8 mouse cellular contexts compared by ENCODE assay signal in the genomic region with DNA sequence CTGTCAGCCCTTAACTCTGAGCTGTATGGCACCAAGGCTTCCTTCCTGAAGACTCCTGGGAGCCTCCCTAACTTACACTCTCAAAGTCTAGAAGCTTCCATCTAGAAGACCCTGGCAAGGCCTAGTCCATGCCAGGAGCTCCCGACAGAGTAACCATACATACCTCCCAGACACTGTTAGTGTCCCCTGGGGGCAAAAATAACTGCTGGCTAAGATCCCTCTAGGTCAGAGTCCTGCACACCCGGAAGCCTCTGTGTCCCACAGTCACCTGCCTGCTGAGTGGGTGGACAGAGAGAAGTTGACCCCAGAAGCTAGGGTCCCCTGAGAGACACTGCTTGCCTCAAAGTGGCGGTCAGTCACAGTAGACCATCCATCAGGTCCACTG. TPM values are rescaled to one million over a fixed set of nuclear protein-coding genes. Genes with fewer than 3 reads are reported as not detected.
A peak's percentile ranks its signal among the peaks of the same experiment; 100 is the strongest.
DNase-seq lines count a peak whose midpoint lies in the region; ATAC-seq and TF ChIP-seq lines count a peak whose summit lies in the region.

No protein-coding gene starts in this region.

- no peak overlapping the region for H3K4me3 ChIP-seq in forebrain, embryonic 11.5 days (ENCODE audit: low read depth, low read length)
- no peak overlapping the region for H3K4me3 ChIP-seq in forebrain, embryonic 16.5 days (replicated peaks; ENCODE audit: low read length)
- H3K4me3 ChIP-seq in lung, embryonic 15.5 days, result no peak overlapping the region
- H3K4me3 ChIP-seq in lung, adult 2 months (replicated peaks; ENCODE audit: extremely low read depth, low read depth, low read length), result no peak overlapping the region
- no peak overlapping the region for H3K4me3 ChIP-seq in hindbrain, embryonic 11.5 days (ENCODE audit: low read depth, low read length)
- no peak overlapping the region; the same call in 1 of the 2 replicates for H3K4me3 ChIP-seq in liver, embryonic 16.5 days (ENCODE audit: low read depth, low read length)

- no peak for TF ChIP-seq POLR2A in lung, adult 2 months (IDR thresholded peaks at IDR 0.05; ENCODE audit: borderline replicate concordance, extremely low read depth, low read depth, low read length)

- no peak overlapping the region for H3K9ac ChIP-seq in forebrain, embryonic 11.5 days (ENCODE audit: low read length)
- H3K9ac ChIP-seq in forebrain, embryonic 16.5 days (replicated peaks; ENCODE audit: low read depth, low read length), result no peak overlapping the region
- no peak overlapping the region for H3K9ac ChIP-seq in lung, embryonic 15.5 days
- no peak overlapping the region for H3K9ac ChIP-seq in hindbrain, embryonic 11.5 days (ENCODE audit: low read depth, low read length)
- peak overlapping the region; percentile 51 for H3K9ac ChIP-seq in liver, embryonic 16.5 days (ENCODE audit: low read depth, low read length)

- H3K27ac ChIP-seq in forebrain, embryonic 11.5 days (ENCODE audit: low read depth, low read length), result 0 out of 2 replicates have a peak overlapping the region, but pooled peaks have one; percentile 4
- H3K27ac ChIP-seq in forebrain, embryonic 16.5 days (ENCODE audit: low read length), result no peak overlapping the region
- peak overlapping the region; percentile 84 for H3K27ac ChIP-seq in lung, embryonic 15.5 days
- peak overlapping the region; percentile 49 for H3K27ac ChIP-seq in hindbrain, embryonic 11.5 days (ENCODE audit: low read depth, low read length)
- H3K27ac ChIP-seq in liver, embryonic 16.5 days (ENCODE audit: low read length), result peak overlapping the region; percentile 93

- DNase-seq in forebrain, embryonic 11.5 days (ENCODE audit: low spot score), result no peak
- DNase-seq in lung, adult 2 months, result no peak
- no peak for DNase-seq in hindbrain, embryonic 11.5 days (ENCODE audit: low spot score)
- DNase-seq in embryo, embryonic 9.5 days (ENCODE audit: extremely low spot score), result no peak
- DNase-seq in Muller cell, postnatal 12 days (ENCODE audit: inconsistent ontology term), result no peak

- H3K4me2 ChIP-seq in forebrain, embryonic 11.5 days (ENCODE audit: low read depth, low read length, severe bottlenecking), result no peak overlapping the region
- H3K4me2 ChIP-seq in forebrain, embryonic 16.5 days (ENCODE audit: low read length), result no peak overlapping the region
- no peak overlapping the region for H3K4me2 ChIP-seq in lung, embryonic 15.5 days
- H3K4me2 ChIP-seq in hindbrain, embryonic 11.5 days (replicated peaks; ENCODE audit: low read depth, low read length), result no peak overlapping the region
- peak overlapping the region; percentile 48 for H3K4me2 ChIP-seq in liver, embryonic 16.5 days (ENCODE audit: low read depth, low read length)

- 86% methylated on average over 3 of the region's 3 CpGs for WGBS in forebrain, embryonic 11.5 days
- WGBS in forebrain, embryonic 16.5 days, result 84% methylated on average over 3 of the region's 3 CpGs
- 66% methylated on average over 3 of the region's 3 CpGs for WGBS in lung, embryonic 15.5 days
- 40% methylated on average over 3 of the region's 3 CpGs for WGBS in lung, adult 2 months
- 87% methylated on average over 3 of the region's 3 CpGs for WGBS in hindbrain, embryonic 11.5 days
- 60% methylated on average over 3 of the region's 3 CpGs for WGBS in liver, embryonic 16.5 days (ENCODE audit: insufficient replicate concordance)

- H3K36me3 ChIP-seq in forebrain, embryonic 11.5 days (ENCODE audit: control insufficient read depth, insufficient read depth, low read length), result no peaks in the 10 kb centered on the region
- no peaks in the 10 kb centered on the region for H3K36me3 ChIP-seq in forebrain, embryonic 16.5 days (ENCODE audit: control insufficient read depth, insufficient read depth)
- no peaks in the 10 kb centered on the region for H3K36me3 ChIP-seq in lung, embryonic 15.5 days
- no peaks in the 10 kb centered on the region for H3K36me3 ChIP-seq in hindbrain, embryonic 11.5 days (ENCODE audit: control insufficient read depth, insufficient read depth, low read length)
- H3K36me3 ChIP-seq in liver, embryonic 16.5 days (ENCODE audit: control insufficient read depth, insufficient read depth), result peaks cover 6% of the 10 kb centered on the region

- no peak for ATAC-seq in forebrain, embryonic 11.5 days (replicated peaks; ENCODE audit: low FRiP score)
- no peak for ATAC-seq in forebrain, embryonic 16.5 days
- ATAC-seq in lung, embryonic 15.5 days (ENCODE audit: borderline replicate concordance, extremely low read depth, low FRiP score, low TSS enrichment), result no peak
- no peak for ATAC-seq in hindbrain, embryonic 11.5 days (ENCODE audit: low FRiP score)
- ATAC-seq in liver, embryonic 16.5 days (ENCODE audit: low read depth), result peak; percentile 23

- no peaks in the 10 kb centered on the region for H3K9me3 ChIP-seq in forebrain, embryonic 11.5 days (ENCODE audit: control insufficient read depth, low read length)
- H3K9me3 ChIP-seq in forebrain, embryonic 16.5 days (ENCODE audit: control insufficient read depth, low read length), result no peaks in the 10 kb centered on the region
- no peaks in the 10 kb centered on the region for H3K9me3 ChIP-seq in lung, embryonic 15.5 days
- no peaks in the 10 kb centered on the region for H3K9me3 ChIP-seq in hindbrain, embryonic 11.5 days (ENCODE audit: control insufficient read depth, low read length)
- no peaks in the 10 kb centered on the region for H3K9me3 ChIP-seq in liver, embryonic 16.5 days (replicated peaks; ENCODE audit: control insufficient read depth, low read length)

- no peaks in the 10 kb centered on the region for H3K27me3 ChIP-seq in forebrain, embryonic 11.5 days (ENCODE audit: control insufficient read depth, insufficient read depth, low read length)
- H3K27me3 ChIP-seq in forebrain, embryonic 16.5 days (replicated peaks; ENCODE audit: control insufficient read depth, insufficient read depth, low read length), result no peaks in the 10 kb centered on the region
- no peaks in the 10 kb centered on the region for H3K27me3 ChIP-seq in lung, embryonic 15.5 days
- no peaks in the 10 kb centered on the region for H3K27me3 ChIP-seq in hindbrain, embryonic 11.5 days (ENCODE audit: control insufficient read depth, insufficient read depth, low read length)
- H3K27me3 ChIP-seq in liver, embryonic 16.5 days (ENCODE audit: control insufficient read depth, insufficient read depth, low read depth, low read length), result no peaks in the 10 kb centered on the region

- H3K4me1 ChIP-seq in forebrain, embryonic 11.5 days (replicated peaks; ENCODE audit: control insufficient read depth, insufficient read depth, low read length), result peaks cover 4% of the 10 kb centered on the region; the same call in 1 of the 2 replicates
- no peaks in the 10 kb centered on the region for H3K4me1 ChIP-seq in forebrain, embryonic 16.5 days (replicated peaks; ENCODE audit: control insufficient read depth, insufficient read depth, low read length)
- peaks cover 34% of the 10 kb centered on the region for H3K4me1 ChIP-seq in lung, embryonic 15.5 days
- peaks cover 48% of the 10 kb centered on the region for H3K4me1 ChIP-seq in lung, adult 2 months (ENCODE audit: control insufficient read depth, insufficient read depth, low read length)
- H3K4me1 ChIP-seq in hindbrain, embryonic 11.5 days (replicated peaks; ENCODE audit: control insufficient read depth, insufficient read depth, low read length), result peaks cover 2% of the 10 kb centered on the region; the same call in 1 of the 2 replicates
- H3K4me1 ChIP-seq in liver, embryonic 16.5 days (ENCODE audit: control insufficient read depth, low read depth, low read length), result peaks cover 42% of the 10 kb centered on the region

- no peak for TF ChIP-seq CTCF in lung, adult 2 months (IDR thresholded peaks at IDR 0.05; ENCODE audit: insufficient read depth, low read length)

RNA-seq across cellular contexts. Expression of a gene that starts 24.5 kb away (rescaled TPM):
- 506 and 516 TPM in 2 replicates for polyA plus RNA-seq in forebrain, embryonic 11.5 days (2014; fragmentation: Nextera tagmentation; extraction: Ambion mirVana)
- 443 and 475 TPM in 2 replicates for polyA plus RNA-seq in forebrain, embryonic 16.5 days (2015; fragmentation: Nextera tagmentation; extraction: Ambion mirVana)
- 523 and 535 TPM in 2 replicates for polyA plus RNA-seq in lung, embryonic 15.5 days (2015; fragmentation: Nextera tagmentation; extraction: Ambion mirVana)
- 581 and 623 TPM in 2 replicates for polyA plus RNA-seq in lung, adult 2 months (2012; rRNA removed)
- polyA plus RNA-seq in hindbrain, embryonic 11.5 days (2014; fragmentation: Nextera tagmentation; extraction: Ambion mirVana), result 543 and 552 TPM in 2 replicates
- 553 and 567 TPM in 2 replicates for polyA plus RNA-seq in liver, embryonic 16.5 days (2015; fragmentation: Nextera tagmentation; extraction: Ambion mirVana)

RNA-seq across cellular contexts. Expression of a gene that starts 31.9 kb away (rescaled TPM):
- polyA plus RNA-seq in forebrain, embryonic 11.5 days (2014; fragmentation: Nextera tagmentation; extraction: Ambion mirVana), result 217 and 243 TPM in 2 replicates
- polyA plus RNA-seq in forebrain, embryonic 16.5 days (2015; fragmentation: Nextera tagmentation; extraction: Ambion mirVana), result 173 and 178 TPM in 2 replicates
- polyA plus RNA-seq in lung, embryonic 15.5 days (2015; fragmentation: Nextera tagmentation; extraction: Ambion mirVana), result 223 and 225 TPM in 2 replicates
- polyA plus RNA-seq in lung, adult 2 months (2012; rRNA removed), result 199 and 208 TPM in 2 replicates
- polyA plus RNA-seq in hindbrain, embryonic 11.5 days (2014; fragmentation: Nextera tagmentation; extraction: Ambion mirVana), result 215 and 222 TPM in 2 replicates
- polyA plus RNA-seq in liver, embryonic 16.5 days (2015; fragmentation: Nextera tagmentation; extraction: Ambion mirVana), result 66.8 and 70.1 TPM in 2 replicates

RNA-seq across cellular contexts. Expression of a gene that starts 33.9 kb away (rescaled TPM):
- 12.5 and 13.6 TPM in 2 replicates for polyA plus RNA-seq in forebrain, embryonic 11.5 days (2014; fragmentation: Nextera tagmentation; extraction: Ambion mirVana)
- 13.1 and 14.9 TPM in 2 replicates for polyA plus RNA-seq in forebrain, embryonic 16.5 days (2015; fragmentation: Nextera tagmentation; extraction: Ambion mirVana)
- polyA plus RNA-seq in lung, embryonic 15.5 days (2015; fragmentation: Nextera tagmentation; extraction: Ambion mirVana), result 15.5 and 16.6 TPM in 2 replicates
- 83.7 and 85.8 TPM in 2 replicates for polyA plus RNA-seq in lung, adult 2 months (2012; rRNA removed)
- polyA plus RNA-seq in hindbrain, embryonic 11.5 days (2014; fragmentation: Nextera tagmentation; extraction: Ambion mirVana), result 8.0 and 9.5 TPM in 2 replicates
- 10.3 and 11.8 TPM in 2 replicates for polyA plus RNA-seq in liver, embryonic 16.5 days (2015; fragmentation: Nextera tagmentation; extraction: Ambion mirVana)

RNA-seq across cellular contexts. Expression of a gene that starts 44.1 kb away (rescaled TPM):
- polyA plus RNA-seq in forebrain, embryonic 11.5 days (2014; fragmentation: Nextera tagmentation; extraction: Ambion mirVana), result 26.5 and 31.6 TPM in 2 replicates
- 18.0 and 19.7 TPM in 2 replicates for polyA plus RNA-seq in forebrain, embryonic 16.5 days (2015; fragmentation: Nextera tagmentation; extraction: Ambion mirVana)
- 18.6 and 22.1 TPM in 2 replicates for polyA plus RNA-seq in lung, embryonic 15.5 days (2015; fragmentation: Nextera tagmentation; extraction: Ambion mirVana)
- 161 and 168 TPM in 2 replicates for polyA plus RNA-seq in lung, adult 2 months (2012; rRNA removed)
- 21.3 and 26.8 TPM in 2 replicates for polyA plus RNA-seq in hindbrain, embryonic 11.5 days (2014; fragmentation: Nextera tagmentation; extraction: Ambion mirVana)
- polyA plus RNA-seq in liver, embryonic 16.5 days (2015; fragmentation: Nextera tagmentation; extraction: Ambion mirVana), result 13.2 and 14.4 TPM in 2 replicates

RNA-seq across cellular contexts. Expression of a gene that starts 55.1 kb away (rescaled TPM):
- polyA plus RNA-seq in forebrain, embryonic 11.5 days (2014; fragmentation: Nextera tagmentation; extraction: Ambion mirVana), result 4.6 and 4.9 TPM in 2 replicates
- polyA plus RNA-seq in forebrain, embryonic 16.5 days (2015; fragmentation: Nextera tagmentation; extraction: Ambion mirVana), result 1.2 and 1.8 TPM in 2 replicates
- polyA plus RNA-seq in lung, embryonic 15.5 days (2015; fragmentation: Nextera tagmentation; extraction: Ambion mirVana), result 16.8 and 19.8 TPM in 2 replicates
- 102 and 103 TPM in 2 replicates for polyA plus RNA-seq in lung, adult 2 months (2012; rRNA removed)
- polyA plus RNA-seq in hindbrain, embryonic 11.5 days (2014; fragmentation: Nextera tagmentation; extraction: Ambion mirVana), result 4.1 and 4.3 TPM in 2 replicates
- 16.6 and 17.3 TPM in 2 replicates for polyA plus RNA-seq in liver, embryonic 16.5 days (2015; fragmentation: Nextera tagmentation; extraction: Ambion mirVana)
